Mouse (Mus musculus) c-Kit-positive CD71-positive TER-119-negative erythroid progenitor cells, embryonic 14.5 days (primary cell): ENCODE results near the gene Atf7.
"Not testable (repeated sequence)": the region's sequence is repeated elsewhere in the genome, so short reads cannot be mapped to it uniquely, and the experiment has no call there.

Source experiments
- DNase-seq: peaks from one replicate; pipeline ENCODE4 v3.0.0-alpha.2; 2013; ENCODE audit warnings: low read depth

Gene Atf7

DNA sequence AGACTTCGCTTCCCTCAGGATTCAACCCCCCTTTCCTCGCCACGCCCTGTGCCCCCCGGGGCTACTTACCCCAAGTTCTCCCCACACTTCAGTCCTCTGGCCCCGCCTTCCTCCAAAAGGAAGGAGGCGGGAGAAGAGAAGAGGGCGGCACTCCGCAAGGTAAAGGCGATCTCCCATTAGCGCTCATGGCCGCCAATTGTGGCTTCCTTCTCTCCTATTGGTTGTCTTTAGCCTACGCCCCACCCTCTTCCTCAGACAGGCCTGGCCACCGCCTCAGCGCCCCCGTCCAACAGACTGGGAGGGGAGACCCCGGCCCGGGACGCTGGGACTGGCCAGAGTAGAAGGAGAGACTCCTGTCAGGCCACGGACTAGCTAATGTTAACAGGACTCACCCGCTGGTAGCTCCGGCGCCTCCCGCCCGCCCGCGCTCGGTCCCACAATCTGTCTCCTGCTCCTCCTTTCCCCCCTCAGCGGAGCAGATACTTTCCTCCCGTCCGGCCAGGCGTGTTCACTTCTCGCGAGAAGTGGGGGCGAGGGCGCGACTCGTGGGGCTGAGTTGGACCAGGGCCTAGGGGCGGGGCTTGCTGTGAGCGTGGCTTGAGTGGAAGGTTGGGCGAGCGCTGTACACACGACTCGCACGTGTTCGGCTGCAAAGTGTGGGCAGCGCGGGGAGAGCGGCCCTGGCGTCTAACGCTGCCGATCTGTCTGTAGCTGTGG is at the start of gene Atf7, which contains the start of gene Gm28047:
Gene Atf7 (minus strand): TSS at position 495 of the 717 bp plus-strand sequence.
Gene Gm28047 (minus strand): TSS at position 98 of the 717 bp plus-strand sequence.
- peak; percentile 98 for DNase-seq

DNA sequence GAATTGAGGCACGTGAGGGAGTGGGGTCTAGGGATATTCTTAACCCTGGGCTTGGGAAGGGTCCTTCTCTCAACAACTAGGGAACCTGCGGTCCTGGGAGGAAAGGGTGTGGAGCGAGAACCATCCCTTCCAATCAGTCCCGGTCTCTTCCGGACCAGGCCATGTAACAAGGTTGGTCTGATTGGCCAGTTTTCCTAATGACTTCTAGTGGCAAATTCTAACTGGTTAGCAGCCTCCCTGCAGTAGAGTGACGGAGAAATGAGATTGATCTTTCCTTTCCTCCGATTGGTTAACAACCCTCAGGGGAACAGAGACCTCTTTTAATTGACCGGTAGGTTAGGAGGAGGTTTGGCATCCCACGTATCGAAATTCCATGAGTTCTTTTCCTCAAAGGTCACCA is 48.3 kb upstream of the Atf7 start:
- no peak for DNase-seq

DNA sequence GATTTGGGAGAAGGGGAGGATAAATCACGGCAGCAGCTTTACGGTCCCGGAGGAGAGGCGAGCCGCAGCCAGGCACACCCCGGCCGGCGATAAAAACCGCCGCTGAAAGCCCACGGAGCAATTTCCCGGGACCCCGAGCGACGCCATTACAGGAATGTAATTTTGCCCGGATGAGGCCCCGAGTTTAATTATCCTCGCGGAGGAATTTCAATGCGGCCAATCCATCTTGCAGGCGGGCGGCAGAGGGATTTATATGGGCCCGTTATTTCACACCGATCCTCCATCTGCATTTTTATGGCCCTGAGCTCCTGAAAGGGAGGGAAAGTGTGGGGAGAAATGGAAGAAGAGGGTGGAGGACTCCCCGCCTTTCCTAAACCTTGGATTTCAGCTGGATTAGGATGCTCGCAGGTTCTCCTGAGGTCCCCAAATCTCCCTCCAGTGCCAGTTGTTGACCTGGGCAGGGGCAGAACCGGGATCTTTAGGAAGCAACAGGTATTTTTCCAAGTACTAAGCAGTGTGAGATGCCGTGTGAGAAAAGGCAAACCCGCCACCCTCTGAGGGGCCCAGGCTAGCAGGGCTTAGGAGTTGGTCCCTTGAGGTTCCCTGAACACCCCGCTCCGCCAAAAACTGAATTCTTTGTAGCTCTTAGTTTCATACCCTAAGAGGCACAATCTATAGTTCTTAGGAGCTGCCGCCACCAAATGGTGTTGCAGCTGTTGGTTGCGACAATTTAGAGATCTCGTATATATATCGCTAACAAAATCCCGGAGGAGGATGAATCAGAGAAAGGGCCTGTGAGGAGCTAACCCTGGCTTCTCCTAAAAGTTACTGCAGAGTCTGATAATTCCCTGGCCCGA is 47.2 kb upstream of the Atf7 start, which contains the start of gene Atp5g2:
Gene Atp5g2 (minus strand): TSS at position 138 of the 857 bp plus-strand sequence.
- no peak for DNase-seq

DNA sequence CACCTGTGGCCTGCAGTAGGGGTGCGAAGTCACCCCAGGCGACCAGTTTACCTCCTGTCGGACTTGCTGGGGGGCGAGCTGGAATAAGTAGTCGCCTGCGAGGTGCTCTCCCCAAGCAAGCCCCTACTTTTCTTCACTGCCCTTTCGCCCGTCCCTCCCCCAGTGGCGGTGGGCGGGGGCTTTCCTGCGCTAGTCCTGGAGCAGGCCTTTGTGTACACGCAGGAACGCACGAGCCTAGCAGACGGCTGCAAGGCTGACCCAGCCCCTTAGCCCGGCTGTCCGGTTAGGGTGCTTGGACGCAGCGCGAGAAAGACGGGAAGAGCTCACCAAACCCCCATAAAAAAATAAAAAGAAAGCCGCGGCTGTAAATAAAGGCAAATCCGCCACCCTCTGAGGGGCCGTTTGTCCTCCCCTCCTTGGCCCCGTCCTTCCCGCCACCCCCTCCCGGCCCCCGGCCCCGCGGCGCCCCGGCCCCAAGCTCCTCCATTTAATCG is 46.5 kb upstream of the Atf7 start:
- no peak for DNase-seq

- DNase-seq: peak; percentile 95
These were observed 45.7 kb upstream of the Atf7 start for GRCm38 (mm10) chr15:102670767-102671575.

GRCm38 (mm10) chr15:102670281-102670680 is 45.0 kb upstream of the Atf7 start:
- no peak for DNase-seq

DNA sequence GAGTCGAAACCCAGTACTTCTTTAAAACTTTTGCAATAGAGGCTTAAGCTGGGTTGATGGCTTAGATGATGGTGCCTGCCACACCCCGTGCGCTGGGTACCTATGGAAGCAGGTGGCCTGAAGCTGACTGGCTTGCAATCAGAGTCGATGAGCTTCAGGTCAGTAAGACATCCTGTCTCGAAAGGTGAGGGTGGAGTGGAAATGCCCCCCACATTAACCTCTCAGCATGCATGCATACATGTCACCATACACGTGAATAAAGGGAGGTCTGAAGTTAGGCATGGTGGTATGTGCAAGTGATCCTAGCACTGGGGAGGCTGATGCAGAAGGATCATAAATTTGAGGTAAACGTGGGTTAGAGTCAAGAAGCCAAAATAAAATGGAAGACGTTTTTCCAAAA is 44.3 kb upstream of the Atf7 start:
- DNase-seq: no peak

- DNase-seq: peak; percentile 61
These were observed 40.2 kb upstream of the Atf7 start for GRCm38 (mm10) chr15:102665494-102665893.

DNA sequence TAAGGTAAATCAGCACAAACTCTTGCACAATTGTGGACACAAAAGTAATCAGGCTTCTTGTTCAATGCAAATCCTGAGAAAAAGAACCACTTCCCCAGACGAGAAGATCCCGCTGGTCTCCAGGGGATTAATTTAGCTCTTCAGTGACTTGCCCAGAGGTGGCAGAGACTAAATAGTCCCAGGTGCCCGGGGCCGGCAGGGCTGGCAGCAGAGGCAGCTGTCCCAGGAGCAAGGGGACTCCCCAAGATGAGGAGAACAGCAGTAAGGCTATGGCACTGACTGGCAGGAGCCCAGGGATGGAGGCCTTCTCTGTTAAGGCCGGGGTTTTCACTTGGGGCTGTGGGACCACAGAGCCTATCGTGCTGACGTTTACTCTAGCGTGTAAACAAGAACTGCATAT is 38.6 kb upstream of the Atf7 start:
- DNase-seq: no peak

DNA sequence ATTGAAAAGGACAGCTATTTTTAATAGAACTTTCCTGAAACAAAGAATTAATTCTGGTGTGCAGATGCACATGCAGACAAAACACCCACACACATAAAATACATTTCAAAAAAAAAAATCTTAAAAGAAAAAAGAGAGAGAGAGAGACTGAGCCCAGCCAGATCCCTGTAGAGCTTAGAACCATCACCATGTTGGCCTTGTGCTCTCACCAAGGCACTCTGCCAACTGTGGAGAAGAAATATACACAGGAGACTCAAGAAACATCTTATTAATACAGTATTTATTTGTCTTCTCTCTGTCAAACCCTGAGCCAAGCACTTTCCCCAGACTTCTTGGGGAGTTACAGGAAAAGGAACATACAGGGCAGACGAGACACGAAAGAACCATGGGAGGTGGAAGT is 37.3 kb upstream of the Atf7 start:
- DNase-seq: not testable (repeated sequence)

GRCm38 (mm10) chr15:102657926-102658381 is 32.7 kb upstream of the Atf7 start:
- no peak for DNase-seq

DNA sequence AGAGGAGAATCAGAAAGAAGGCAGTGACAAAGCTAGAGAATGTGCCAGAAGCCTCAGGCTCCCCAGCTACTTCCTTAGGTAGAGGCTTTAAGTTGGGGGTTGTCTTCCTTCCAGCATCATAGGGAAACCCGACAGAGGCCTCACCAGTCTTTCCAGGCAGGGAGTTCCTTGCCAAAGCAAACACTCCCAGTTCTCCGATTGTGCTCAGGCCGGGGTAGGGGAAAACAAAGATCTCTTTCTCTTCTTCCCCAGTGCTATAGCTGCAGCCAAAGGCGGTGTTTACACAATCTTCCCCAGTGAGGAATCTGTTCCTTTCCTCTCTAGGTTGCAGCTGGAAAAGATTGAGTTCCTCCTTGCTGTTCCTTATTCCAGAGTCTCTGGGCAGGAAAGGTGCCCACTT is 31.4 kb upstream of the Atf7 start:
- no peak for DNase-seq

- not testable (repeated sequence) for DNase-seq
These were observed 26.8 kb upstream of the Atf7 start for GRCm38 (mm10) chr15:102651928-102652660.

DNA sequence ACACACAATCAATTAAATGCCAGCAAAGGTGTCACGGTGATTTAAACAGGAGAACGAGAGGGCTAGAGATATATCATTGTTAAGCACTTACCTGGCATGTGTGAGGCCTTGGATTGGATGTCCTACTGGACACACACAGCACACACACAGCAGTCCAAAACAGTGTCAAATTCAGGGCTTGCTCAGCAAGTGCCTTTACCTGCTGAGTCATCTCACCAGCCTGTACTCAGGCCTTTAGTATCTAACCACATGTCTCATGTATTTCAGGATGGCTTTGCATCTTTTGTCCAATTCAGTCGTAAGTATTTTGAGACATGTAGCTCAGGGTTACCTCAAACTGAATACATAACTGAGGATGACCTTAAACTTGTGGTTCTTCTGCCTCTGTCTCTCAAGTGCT is 25.8 kb upstream of the Atf7 start:
- no peak for DNase-seq

DNA sequence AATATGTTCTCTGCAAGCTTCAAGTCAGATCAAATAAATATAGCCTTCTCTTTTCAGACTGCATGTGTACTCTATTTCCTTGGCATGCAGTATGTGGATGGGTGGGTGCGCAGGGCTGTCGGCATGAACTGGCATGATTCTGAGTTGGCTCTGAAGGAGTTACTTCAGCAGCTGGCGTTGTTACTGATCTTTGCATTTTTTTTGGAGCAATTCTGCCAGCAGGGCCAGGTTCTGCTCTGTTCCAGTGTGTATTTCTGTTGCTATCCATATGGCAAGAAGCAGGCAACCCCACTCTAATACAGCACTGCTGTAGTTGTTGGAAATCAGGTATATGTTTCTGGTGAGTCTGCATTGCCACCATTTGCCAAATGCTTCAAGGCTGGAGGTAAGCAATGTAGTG is 10.6 kb upstream of the Atf7 start:
- DNase-seq: no peak

DNA sequence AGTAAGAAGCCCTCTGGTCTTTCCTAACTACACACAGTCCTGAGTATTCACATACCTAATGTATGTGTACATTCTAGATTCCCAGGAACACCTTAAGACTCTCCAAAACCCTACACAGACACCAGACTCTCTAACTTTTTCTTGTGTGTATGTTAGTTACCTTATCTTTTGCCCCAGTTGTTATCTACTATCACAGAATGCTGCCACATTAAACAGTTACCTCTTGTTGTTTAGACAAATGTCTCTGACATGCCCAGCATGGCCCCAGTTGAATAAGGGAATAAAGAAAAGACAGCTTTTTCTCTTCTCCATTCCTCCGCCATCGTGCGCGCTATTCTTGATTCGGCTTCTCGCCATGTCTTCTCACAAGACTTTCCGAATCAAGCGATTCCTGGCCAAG is 9.4 kb upstream of the Atf7 start:
- DNase-seq: no peak

DNA sequence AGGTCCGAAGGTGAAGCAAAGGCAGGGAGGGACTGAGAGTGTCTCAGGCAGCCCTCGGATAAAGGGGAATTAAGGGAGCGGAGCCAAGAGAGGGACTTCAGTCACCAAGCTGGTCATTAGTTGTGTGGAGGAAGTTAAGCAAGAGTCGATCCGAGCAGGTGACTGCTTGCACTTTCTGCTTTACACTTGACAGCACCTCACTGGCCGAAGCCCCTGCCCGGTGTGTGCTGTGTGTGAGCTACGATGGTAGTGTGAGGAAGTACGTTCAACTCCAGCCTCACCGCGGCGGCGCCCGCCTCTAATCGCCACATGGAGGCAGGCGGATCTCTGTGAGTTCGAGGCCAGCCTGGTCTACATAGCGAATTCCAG is 407 bp upstream of the Atf7 start:
- no peak for DNase-seq

- no peak for DNase-seq
These were observed 834 bp downstream of the Atf7 start for GRCm38 (mm10) chr15:102624291-102624969.

GRCm38 (mm10) chr15:102623121-102623520 is 2.1 kb downstream of the Atf7 start:
- DNase-seq: no peak

DNA sequence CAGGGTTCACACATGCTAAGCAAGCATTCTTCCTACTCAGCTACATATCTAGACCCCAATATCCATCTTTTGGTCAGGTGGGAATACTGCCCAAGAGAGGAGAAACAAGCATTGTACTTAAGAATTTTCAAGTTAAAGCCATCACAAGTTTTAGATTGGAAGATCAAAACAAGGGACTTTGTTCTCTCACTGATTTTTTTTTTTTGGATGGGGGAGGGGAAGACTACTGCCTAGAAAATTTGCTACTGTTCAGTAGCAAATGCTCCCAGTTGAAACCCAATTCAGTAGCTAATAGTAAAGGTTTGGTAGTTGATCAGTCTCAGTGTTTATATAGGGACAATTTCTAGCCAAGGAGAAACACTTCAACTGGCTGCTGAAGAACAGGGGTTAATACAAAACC is 2.7 kb downstream of the Atf7 start:
- DNase-seq: no peak

- no peak for DNase-seq
These were observed 4.5 kb downstream of the Atf7 start for GRCm38 (mm10) chr15:102620765-102621164.
